Mouse (Mus musculus) cerebellum, adult 9-11 months (tissue): ENCODE results near the gene Gm14434.
"Not testable (repeated sequence)": the region's sequence is repeated elsewhere in the genome, so short reads cannot be mapped to it uniquely, and the experiment has no call there.

Experiments used
- DNase-seq: peaks from one replicate; pipeline ENCODE4 v3.0.0; 2022

Gene Gm14434

GRCm38 (mm10) chr2:176486683-176487082, at the start of gene Gm14434:
Gene Gm14434 (minus strand): TSS chr2:176486783.
- not testable (repeated sequence) for DNase-seq

DNA sequence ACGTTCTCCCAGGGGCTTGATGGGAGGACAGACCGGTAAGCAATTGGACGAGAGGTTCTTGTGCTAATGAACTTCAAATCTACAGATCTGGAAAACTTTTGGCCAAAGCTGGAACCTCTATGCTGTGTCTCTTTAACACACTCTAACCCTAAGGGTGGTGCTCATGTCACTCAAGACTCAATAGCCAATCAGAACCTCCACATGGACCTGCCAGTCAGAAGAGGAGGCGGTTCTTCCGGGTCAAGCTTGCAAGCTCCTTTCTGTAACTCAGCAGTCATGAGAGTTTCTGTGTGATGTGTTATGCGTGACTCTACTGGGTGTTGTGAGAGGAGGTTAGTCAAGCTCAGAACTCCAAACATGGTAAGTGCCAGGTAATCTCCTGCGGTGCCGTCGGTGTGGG, 34.2 kb upstream of the Gm14434 start, which contains the start of gene Zfp967:
Gene Zfp967, plus strand, starts transcription at position 301 of the 400 bp plus-strand sequence.
- DNase-seq = not testable (repeated sequence)

DNA sequence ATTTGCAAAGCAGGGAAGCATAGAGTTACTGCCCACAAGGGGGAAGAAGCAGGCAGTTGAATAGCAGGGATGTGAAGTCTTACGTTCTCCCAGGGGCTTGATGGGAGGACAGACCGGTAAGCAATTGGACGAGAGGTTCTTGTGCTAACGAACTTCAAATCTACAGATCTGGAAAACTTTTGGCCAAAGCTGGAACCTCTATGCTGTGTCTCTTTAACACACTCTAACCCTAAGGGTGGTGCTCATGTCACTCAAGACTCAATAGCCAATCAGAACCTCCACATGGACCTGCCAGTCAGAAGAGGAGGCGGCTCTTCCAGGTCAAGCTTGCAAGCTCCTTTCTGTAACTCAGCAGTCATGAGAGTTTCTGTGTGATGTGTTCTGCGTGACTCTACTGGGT, 63.3 kb downstream of the Gm14434 start, which contains the start of gene Gm14435:
Gene Gm14435, plus strand, starts transcription at position 301 of the 400 bp plus-strand sequence.
- DNase-seq = not testable (repeated sequence)
